Mouse (Mus musculus) layer of hippocampus, adult 18-20 months (tissue): ENCODE results near the gene Zar1. TPM values are rescaled to one million over a fixed set of nuclear protein-coding genes. Genes with fewer than 3 reads are reported as not detected.
A peak's percentile ranks its signal among the peaks of the same experiment; 100 is the strongest.
"Not testable (repeated sequence)": the region's sequence is repeated elsewhere in the genome, so short reads cannot be mapped to it uniquely, and the experiment has no call there.

ENCODE experiments used
- DNase-seq, 2 experiments: peaks; one replicate each; pipeline ENCODE4 v3.0.0; 2022; ENCODE audit warnings: low spot score in 2 of 2
- long read RNA-seq: library from polyadenylated mRNA; stranded (forward); transcript quantifications from one replicate; pipeline ENCODE4 v2.0.0, GENCODE M21; 2021
- total RNA-seq, 2 experiments: library from RNA; stranded (reverse); gene quantifications; 2 replicates each; pipeline ENCODE4 v1.2.3; 2021

Zar1 gene
- total RNA-seq = not detected
- long read RNA-seq = 0 reads

GRCm38 (mm10) chr5:72580970-72581332, at the start of gene Zar1:
TSS of gene Zar1 (minus strand) at chr5:72581254.
- not testable (repeated sequence) for DNase-seq

GRCm38 (mm10) chr5:72630026-72630425, 49.0 kb upstream of the Zar1 start:
- DNase-seq = no peak

- DNase-seq = no peak
Observed at GRCm38 (mm10) chr5:72621022-72621421, 40.0 kb upstream of the Zar1 start.

GRCm38 (mm10) chr5:72617413-72617812, 36.4 kb upstream of the Zar1 start:
- DNase-seq = no peak

GRCm38 (mm10) chr5:72603138-72603537, 22.1 kb upstream of the Zar1 start:
- DNase-seq = no peak

GRCm38 (mm10) chr5:72601006-72601405, 20.0 kb upstream of the Zar1 start:
- DNase-seq = peak in 1 of 2 experiments; percentile 40

- DNase-seq = no peak
Observed at GRCm38 (mm10) chr5:72587192-72587681, 6.2 kb upstream of the Zar1 start, which contains the start of gene Gm5868. TSS of gene Gm5868 (minus strand) at chr5:72587551.

GRCm38 (mm10) chr5:72586667-72587191, 5.7 kb upstream of the Zar1 start:
- not testable (repeated sequence) for DNase-seq

GRCm38 (mm10) chr5:72586122-72586521, 5.1 kb upstream of the Zar1 start:
- DNase-seq = not testable (repeated sequence)

GRCm38 (mm10) chr5:72580088-72580969, 725 bp downstream of the Zar1 start:
- DNase-seq = not testable (repeated sequence)

- not testable (repeated sequence) for DNase-seq
Observed at GRCm38 (mm10) chr5:72579599-72579998, 1.5 kb downstream of the Zar1 start.

- no peak for DNase-seq
Observed at GRCm38 (mm10) chr5:72565621-72566020, 15.4 kb downstream of the Zar1 start.

GRCm38 (mm10) chr5:72563183-72563582, 17.9 kb downstream of the Zar1 start:
- DNase-seq = not testable (repeated sequence)

- DNase-seq = no peak
Observed at GRCm38 (mm10) chr5:72560976-72561628, 20.0 kb downstream of the Zar1 start.

- DNase-seq = peak; percentile 91 to 98
Observed at GRCm38 (mm10) chr5:72559544-72560049, 21.5 kb downstream of the Zar1 start, which contains the start of gene Nfxl1. TSS of gene Nfxl1 (minus strand) at chr5:72559684.

- DNase-seq = peak in 1 of 2 experiments; percentile 17
Observed at GRCm38 (mm10) chr5:72558716-72559526, 22.1 kb downstream of the Zar1 start.

- DNase-seq = no peak
Observed at GRCm38 (mm10) chr5:72556245-72556644, 24.8 kb downstream of the Zar1 start.

GRCm38 (mm10) chr5:72551209-72551608, 29.8 kb downstream of the Zar1 start:
- DNase-seq = no peak

GRCm38 (mm10) chr5:72528896-72529295, 52.2 kb downstream of the Zar1 start:
- DNase-seq = no peak
